Mouse (Mus musculus): ENCODE results near the gene Zbtb9.

The Zbtb9 gene

GRCm38 (mm10) chr17:27042840-27043239 is 69.9 kb downstream of the Zbtb9 start:
- no peak for DNase-seq

- DNase-seq: no peak
Observed at GRCm38 (mm10) chr17:27045164-27045563, 72.2 kb downstream of the Zbtb9 start.

GRCm38 (mm10) chr17:27047762-27048444 is 74.9 kb downstream of the Zbtb9 start:
- no peak for DNase-seq

- no peak for DNase-seq
Observed at GRCm38 (mm10) chr17:27048445-27049239, 75.7 kb downstream of the Zbtb9 start.

GRCm38 (mm10) chr17:27050853-27051252 is 77.9 kb downstream of the Zbtb9 start:
- DNase-seq: no peak

GRCm38 (mm10) chr17:27051514-27051913 is 78.5 kb downstream of the Zbtb9 start:
- peak; percentile 76 for DNase-seq

- peak; percentile 79 for DNase-seq
Observed at GRCm38 (mm10) chr17:27056170-27056569, 83.2 kb downstream of the Zbtb9 start.

GRCm38 (mm10) chr17:27056812-27057516 is 84.0 kb downstream of the Zbtb9 start, which contains the start of gene Itpr3:
Itpr3 (plus strand) TSS chr17:27057304.
- peak; percentile 82 for DNase-seq

- no peak for DNase-seq
Observed at GRCm38 (mm10) chr17:27057517-27058055, 84.6 kb downstream of the Zbtb9 start.

Measured in lung, postnatal 14 days (tissue).